Mouse (Mus musculus) megakaryocyte, embryonic 14.5 days (primary cell): ENCODE results near the gene Slc39a5.

Experiments used
- FLI1 ChIP-seq: IDR thresholded peaks from 2 replicates; pipeline ENCODE4 v1.6.1; 2012; ENCODE audit warnings: low read length, inconsistent platforms, mixed read lengths
- GATA1 ChIP-seq: IDR thresholded peaks from 3 replicates; pipeline ENCODE4 v1.6.1; 2012; ENCODE audit warnings: mixed read lengths, low read length, inconsistent platforms, borderline replicate concordance

DNA sequence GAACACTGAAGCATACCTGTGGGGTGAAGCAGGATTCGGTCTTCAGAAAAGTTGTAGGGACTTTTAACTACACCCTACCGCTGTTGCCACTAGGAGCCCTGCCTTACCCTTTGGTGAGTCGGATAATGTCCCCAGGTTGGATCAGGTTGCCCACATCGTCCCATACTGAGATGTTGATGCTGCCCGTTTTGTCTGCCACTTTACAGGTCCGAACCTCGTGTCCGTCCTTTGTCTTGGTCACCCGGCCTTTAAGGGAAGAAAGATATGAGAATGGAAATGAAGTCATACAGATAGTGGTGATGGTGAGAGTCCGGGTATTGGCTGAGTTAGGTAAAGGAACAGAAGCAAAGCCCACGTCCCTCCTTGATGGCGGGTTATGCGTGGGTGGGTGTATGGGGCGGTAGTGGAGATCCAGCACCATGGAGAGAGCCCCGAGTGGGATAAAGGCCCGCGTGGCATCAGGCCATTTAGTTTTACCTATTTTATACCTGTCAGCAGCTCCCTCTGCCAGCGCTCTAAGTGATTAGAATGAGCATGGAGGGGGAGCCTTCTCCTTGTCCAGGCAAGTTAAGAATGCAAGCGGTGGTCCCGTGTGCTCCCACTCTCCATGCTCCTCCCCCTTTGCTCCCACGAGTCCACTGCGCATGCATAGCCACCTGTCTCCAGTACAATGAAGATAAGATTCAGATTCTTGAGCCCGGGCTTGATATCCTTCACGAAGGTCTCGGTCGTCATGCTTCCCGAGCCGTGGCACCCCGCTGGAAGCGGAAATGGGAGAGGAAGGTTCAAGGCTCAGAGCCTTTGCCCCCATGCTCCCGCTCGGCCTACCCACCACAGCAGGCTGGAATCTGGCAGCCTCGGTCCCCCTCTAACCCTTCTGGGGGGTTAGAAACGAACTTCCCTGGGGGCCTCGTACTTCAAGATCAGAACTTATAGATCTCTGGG is 7.8 kb upstream of the Slc39a5 start:
- TF ChIP-seq GATA1 (no peak), FLI1 (no peak)
